Mouse (Mus musculus) kidney, embryonic 16.5 days (tissue): Measurements from ENCODE around the gene Art4. TPM values are rescaled to one million over a fixed set of nuclear protein-coding genes. Genes with fewer than 3 reads are reported as not detected.

Source experiments
- ATAC-seq: fragments of 200-750 bp; cut with Nextera tagmentation; 2 replicates; pipeline ENCODE4 v1.8.0; 2017; ENCODE audit warnings: moderate TSS enrichment; ENCODE audit not compliant: low FRiP score, low TSS enrichment
- H3K27ac ChIP-seq: fragments of 300-500 bp; sonication (generic); 2 replicates; pipeline ENCODE4 v1.5.1; 2014; ENCODE audit warnings: low read length
- H3K27me3 ChIP-seq: fragments of 300-500 bp; sonication (generic); 2 replicates; pipeline ENCODE4 v1.6.1; 2014; ENCODE audit warnings: low read length, control low read depth, mixed read lengths; ENCODE audit not compliant: insufficient read depth
- H3K36me3 ChIP-seq: fragments of 300-500 bp; sonication (generic); 2 replicates; pipeline ENCODE4 v1.6.1; 2014; ENCODE audit warnings: low read length, control low read depth, mixed read lengths; ENCODE audit not compliant: insufficient read depth
- H3K4me1 ChIP-seq: fragments of 300-500 bp; sonication (generic); 2 replicates; pipeline ENCODE4 v1.6.1; 2014; ENCODE audit warnings: low read length, control low read depth, mixed read lengths; ENCODE audit not compliant: insufficient read depth
- H3K4me2 ChIP-seq: fragments of 300-500 bp; sonication (generic); replicated peaks from 2 replicates; pipeline ENCODE4 v1.6.1; 2014; ENCODE audit warnings: low read depth, low read length
- H3K4me3 ChIP-seq: fragments of 300-500 bp; sonication (generic); 2 replicates; pipeline ENCODE4 v1.5.1; 2014; ENCODE audit warnings: mild to moderate bottlenecking, low read length
- H3K9ac ChIP-seq: fragments of 300-500 bp; sonication (generic); replicated peaks from 2 replicates; pipeline ENCODE4 v1.6.1; 2014; ENCODE audit warnings: low read length
- H3K9me3 ChIP-seq: fragments of 300-500 bp; sonication (generic); 2 replicates; pipeline ENCODE4 v1.6.1; 2016; ENCODE audit warnings: low read length, control low read depth
- WGBS: fragments of 180-500 bp; shearing (Covaris S2); extraction: QIAGEN DNeasy Blood & Tissue Kit; methylation state at CpG from one replicate; pipeline ENCODE4 v1.1.7; 2014; 5-methylcytosine and 5-hydroxymethylcytosine counted together
- microRNA-seq: library from miRNA; unstranded; fragments of <30 nt; microRNA quantifications from one replicate; pipeline ENCODE4, GENCODE M21; 2016
- polyA plus RNA-seq: library from polyadenylated mRNA; unstranded; fragments of >200 nt; fragmentation: Nextera tagmentation; extraction: Ambion mirVana; gene quantifications from 2 replicates; pipeline ENCODE4 v1.2.1, GENCODE M21; 2015

Gene Art4
- polyA plus RNA-seq, 1 experiment from 2014 or later = 6.4 TPM

DNA sequence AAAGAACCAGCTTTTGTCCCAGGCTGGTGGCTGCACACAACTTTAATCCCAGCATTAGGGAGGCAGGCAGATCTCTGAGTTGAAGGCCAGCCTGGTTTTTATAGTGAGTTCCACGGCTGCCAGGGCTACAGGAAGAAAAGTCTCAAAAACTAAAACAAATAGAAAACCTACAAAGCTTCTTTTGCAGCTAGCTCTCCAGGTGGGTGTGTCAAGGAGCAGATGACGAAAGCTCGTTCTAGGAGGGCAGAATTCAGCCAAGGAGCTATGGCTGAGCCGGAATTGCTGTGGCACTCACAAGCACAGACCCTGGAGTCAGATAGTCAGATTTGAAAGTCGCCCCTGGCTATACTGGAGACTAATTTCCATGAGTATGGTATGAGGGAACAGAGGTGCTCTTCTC, 50.7 kb downstream of the Art4 start:
- WGBS = 77% methylated on average over 5 of the region's 5 CpGs
- no peaks in the 10 kb centered on the region for H3K9me3 ChIP-seq
- peak overlapping the region; percentile 48; the same call in 1 of the 2 replicates for H3K9ac ChIP-seq
- 0 out of 2 replicates have a peak, but pooled peaks cover 1% of the 10 kb centered on the region for H3K36me3 ChIP-seq
- H3K27ac ChIP-seq = peak overlapping the region; percentile 36; the same call in 1 of the 2 replicates
- no peak overlapping the region; the same call in 1 of the 2 replicates for H3K4me2 ChIP-seq
- no peak overlapping the region for H3K4me3 ChIP-seq
- peaks cover 24% of the 10 kb centered on the region for H3K4me1 ChIP-seq
- ATAC-seq = no peak
- H3K27me3 ChIP-seq = no peaks in the 10 kb centered on the region

DNA sequence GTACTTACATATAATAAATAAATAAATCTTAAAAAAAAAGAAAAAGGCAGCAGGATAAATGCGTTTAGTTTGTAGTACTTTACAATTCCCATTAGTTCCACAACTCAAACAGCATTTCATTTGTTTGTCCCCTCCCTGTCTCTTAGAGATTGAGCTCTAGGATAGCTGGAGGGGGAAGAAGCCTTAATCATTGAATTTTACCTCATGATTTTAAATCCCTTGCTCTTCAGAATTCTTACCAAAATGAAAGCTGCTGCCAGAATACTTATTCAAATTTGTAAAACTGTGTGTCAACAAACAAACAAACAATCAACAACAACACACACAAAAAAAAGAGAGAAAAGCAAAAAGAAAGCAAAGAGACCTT, 52.1 kb downstream of the Art4 start:
- Histone ChIP-seq H3K36me3 (no peaks in the 10 kb centered on the region), H3K9ac (no peak overlapping the region), H3K27me3 (no peaks in the 10 kb centered on the region), H3K4me2 (peak overlapping the region; percentile 90; the same call in 1 of the 2 replicates), H3K9me3 (no peaks in the 10 kb centered on the region), H3K27ac (no peak overlapping the region), H3K4me3 (no peak overlapping the region), H3K4me1 (peaks cover 24% of the 10 kb centered on the region)
- 91% methylated on average over 1 of the region's 1 CpGs for WGBS
- no peak for ATAC-seq

DNA sequence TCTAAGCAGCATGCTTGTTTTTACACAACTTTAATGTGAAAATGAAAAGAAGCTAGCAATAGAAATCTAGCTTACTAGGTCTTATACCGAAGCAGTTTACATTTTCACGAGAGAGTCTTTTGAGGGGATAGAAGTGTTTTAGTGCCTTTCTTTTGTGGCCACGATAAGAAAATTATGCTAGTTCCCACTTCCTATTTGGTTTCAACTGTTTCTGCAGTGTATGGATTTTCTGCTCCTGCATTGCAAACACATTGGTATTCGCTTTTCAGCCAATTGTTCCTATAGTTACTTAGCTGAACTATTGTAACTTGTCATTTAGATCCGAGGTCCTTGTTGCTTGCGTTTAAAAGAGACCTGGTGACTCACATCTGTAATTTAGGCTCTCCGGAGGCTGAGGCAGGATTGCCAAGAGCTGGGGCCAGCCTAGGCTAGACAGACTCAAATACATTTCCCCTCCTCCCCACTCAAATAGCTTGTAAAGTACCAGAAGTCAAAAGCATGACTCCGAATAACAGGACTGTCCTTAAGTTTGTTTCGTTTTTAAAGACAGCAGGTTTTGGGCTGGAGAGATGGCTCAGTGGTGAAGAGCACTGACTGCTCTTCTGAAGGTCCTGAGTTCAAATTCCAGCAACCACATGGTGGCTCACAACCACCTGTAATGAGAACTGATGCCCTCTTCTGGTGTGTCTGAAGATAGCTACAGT, 52.7 kb downstream of the Art4 start:
- Histone ChIP-seq H3K9me3 (no peaks in the 10 kb centered on the region), H3K36me3 (no peaks in the 10 kb centered on the region), H3K4me2 (peak overlapping the region; percentile 90), H3K9ac (peak overlapping the region; percentile 98), H3K4me3 (peak overlapping the region; percentile 81), H3K4me1 (peaks cover 24% of the 10 kb centered on the region), H3K27ac (peak overlapping the region; percentile 100), H3K27me3 (no peaks in the 10 kb centered on the region)
- WGBS = 30% methylated on average over 9 of the region's 9 CpGs
- ATAC-seq = no peak

DNA sequence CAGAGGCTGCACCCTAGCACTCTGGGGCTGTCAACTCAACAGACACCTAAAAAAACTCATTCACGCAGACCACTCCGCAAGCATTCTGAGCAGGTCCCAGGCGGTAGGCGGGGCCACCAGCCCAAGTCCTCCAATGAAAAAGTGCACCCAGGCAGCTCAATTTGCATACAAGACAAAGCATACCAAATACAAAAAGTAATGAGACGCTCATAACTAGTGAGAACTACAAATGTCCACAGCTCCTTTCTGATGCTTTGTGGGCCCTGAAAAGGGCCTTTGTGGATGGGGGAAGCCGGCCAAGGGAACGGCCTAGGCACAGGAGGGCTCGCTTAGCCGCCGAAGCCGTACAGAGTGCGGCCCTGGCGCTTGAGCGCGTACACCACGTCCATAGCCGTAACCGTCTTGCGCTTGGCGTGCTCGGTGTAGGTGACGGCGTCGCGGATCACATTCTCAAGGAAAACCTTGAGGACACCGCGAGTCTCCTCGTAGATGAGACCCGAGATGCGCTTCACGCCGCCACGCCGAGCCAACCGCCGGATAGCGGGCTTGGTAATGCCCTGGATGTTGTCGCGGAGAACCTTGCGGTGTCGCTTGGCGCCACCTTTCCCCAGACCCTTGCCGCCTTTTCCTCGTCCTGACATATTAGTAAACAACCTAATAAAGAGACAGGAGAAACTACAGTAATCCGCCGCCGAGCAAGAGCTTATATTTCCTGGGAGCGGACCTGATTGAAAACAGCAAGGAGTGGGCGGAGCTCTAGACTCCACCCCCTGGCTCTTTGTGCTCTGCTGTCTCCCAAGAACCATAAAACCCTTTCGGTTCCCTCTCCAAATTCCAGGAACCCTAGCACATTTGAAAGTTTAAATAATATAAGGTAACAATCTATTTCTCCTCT, 53.5 kb downstream of the Art4 start, which contains the start of gene Hist4h4:
Gene Hist4h4, minus strand, starts transcription at position 677 of the 895 bp plus-strand sequence.
- no peaks in the 10 kb centered on the region for H3K27me3 ChIP-seq
- H3K9ac ChIP-seq = peak within 1 kb of the TSS; percentile 98
- peak within 1 kb of the TSS; percentile 81 for H3K4me3 ChIP-seq
- peak within 1 kb of the TSS; percentile 100 for H3K27ac ChIP-seq
- peak within 1 kb of the TSS; percentile 90 for H3K4me2 ChIP-seq
- WGBS = under 1% methylated on average over 50 of the region's 50 CpGs
- no peaks in the 10 kb centered on the region for H3K36me3 ChIP-seq
- no peaks in the 10 kb centered on the region for H3K9me3 ChIP-seq
- H3K4me1 ChIP-seq = peaks cover 16% of the 10 kb centered on the region
- peak; percentile 75 for ATAC-seq

DNA sequence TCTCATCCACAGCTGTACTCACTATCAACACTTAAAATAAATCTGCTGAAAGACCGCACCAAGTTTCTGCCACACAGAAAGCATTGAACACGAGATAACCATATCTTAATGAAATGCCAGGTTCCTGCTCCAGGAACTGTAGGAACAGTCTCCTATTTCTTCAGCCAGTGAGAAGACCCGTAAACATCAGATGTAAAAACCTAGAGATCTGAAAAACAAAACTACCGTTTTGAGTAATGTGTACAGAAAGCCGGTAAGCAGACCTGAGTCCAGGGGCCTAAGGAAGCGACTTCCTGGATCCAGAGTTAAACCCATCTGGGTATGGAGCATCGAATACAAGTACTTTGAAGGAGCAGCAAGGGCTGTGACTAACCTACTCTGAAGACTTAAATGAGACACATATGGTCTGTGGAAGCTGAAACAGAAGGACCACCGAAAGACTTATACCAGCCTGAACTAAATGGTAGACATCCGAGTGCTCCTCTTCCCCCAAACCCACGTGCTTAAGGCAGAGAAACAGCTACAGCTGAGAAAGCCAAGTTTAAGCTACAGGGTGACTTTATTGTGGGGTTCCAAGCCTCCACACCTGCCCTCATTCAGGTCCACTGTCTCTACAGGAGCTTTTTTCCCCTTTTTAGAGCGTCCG, 54.3 kb downstream of the Art4 start:
- H3K36me3 ChIP-seq = no peaks in the 10 kb centered on the region
- H3K4me3 ChIP-seq = peak overlapping the region; percentile 81
- H3K27me3 ChIP-seq = no peaks in the 10 kb centered on the region
- WGBS = 19% methylated on average over 12 of the region's 12 CpGs
- peak overlapping the region; percentile 100 for H3K27ac ChIP-seq
- no peaks in the 10 kb centered on the region for H3K9me3 ChIP-seq
- ATAC-seq = peak; percentile 0; the same call in 1 of the 2 replicates
- peak overlapping the region; percentile 98 for H3K9ac ChIP-seq
- peaks cover 13% of the 10 kb centered on the region for H3K4me1 ChIP-seq
- peak overlapping the region; percentile 90 for H3K4me2 ChIP-seq

DNA sequence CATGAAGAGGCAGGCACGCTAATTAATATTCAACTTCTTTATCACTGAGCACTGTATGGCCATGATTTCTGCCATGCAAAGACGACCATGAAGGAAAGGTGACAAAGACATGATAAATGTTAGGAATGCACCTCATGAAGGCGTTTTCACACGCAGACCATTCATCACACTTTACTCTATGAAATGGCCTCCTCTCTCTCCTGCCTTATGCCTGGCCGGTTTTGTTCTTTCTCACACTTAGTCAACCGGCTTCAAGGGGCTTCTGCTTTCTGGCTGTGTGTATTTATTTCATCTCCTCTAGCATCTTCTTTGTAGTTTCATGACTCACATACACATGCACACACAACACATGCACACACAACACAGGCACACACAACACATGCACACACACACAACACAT, 56.3 kb downstream of the Art4 start:
- Histone ChIP-seq H3K36me3 (no peaks in the 10 kb centered on the region), H3K9ac (no peak overlapping the region), H3K4me3 (no peak overlapping the region), H3K4me2 (no peak overlapping the region), H3K9me3 (no peaks in the 10 kb centered on the region), H3K4me1 (peaks cover 13% of the 10 kb centered on the region), H3K27me3 (no peaks in the 10 kb centered on the region), H3K27ac (no peak overlapping the region)
- no peak for ATAC-seq
- WGBS = 76% methylated on average over 6 of the region's 6 CpGs

DNA sequence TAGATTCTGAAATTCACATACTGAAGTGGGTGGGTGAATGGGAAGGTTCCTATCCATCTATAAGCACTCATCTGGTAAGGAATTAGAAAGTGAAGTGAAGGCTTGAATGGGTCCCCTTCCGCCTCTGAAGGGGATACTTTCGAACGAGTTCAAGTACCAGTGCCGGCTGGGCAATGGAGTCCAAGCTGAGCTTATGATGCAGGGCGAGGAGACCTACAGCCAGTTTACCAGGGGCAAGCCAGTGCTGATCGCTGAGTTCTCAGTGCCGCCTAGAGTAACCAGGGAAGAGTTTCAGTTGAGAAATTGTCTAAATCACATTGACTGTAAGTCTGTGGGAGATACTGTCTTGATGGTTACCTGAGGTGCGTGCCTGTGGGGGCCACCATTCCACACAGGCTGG, 56.8 kb downstream of the Art4 start:
- Histone ChIP-seq H3K9ac (no peak overlapping the region), H3K4me3 (no peak overlapping the region), H3K9me3 (no peaks in the 10 kb centered on the region), H3K36me3 (no peaks in the 10 kb centered on the region), H3K4me2 (no peak overlapping the region), H3K27me3 (no peaks in the 10 kb centered on the region), H3K27ac (no peak overlapping the region), H3K4me1 (peaks cover 13% of the 10 kb centered on the region)
- ATAC-seq = no peak
- WGBS = 89% methylated on average over 8 of the region's 8 CpGs

Small RNA genes lying within 50 kb of the gene (microRNA-seq; reads per million reads assigned to microRNA genes)
- gene Gm44364 = not detected

Other genes with a start within 250 kb of the Art4 start
- gene Plbd1, start 195.8 kb downstream of the Art4 start, polyA plus RNA-seq = 5.3 and 5.7 TPM in 2 replicates
- 0.06 and 0.11 TPM in 2 replicates for gene Gucy2c, start 76.0 kb downstream of the Art4 start, polyA plus RNA-seq
- 0.55 and 0.81 TPM in 2 replicates for gene Hist4h4, start 53.3 kb downstream of the Art4 start, polyA plus RNA-seq
- gene H2afj, start 49.5 kb downstream of the Art4 start, polyA plus RNA-seq = 104 and 115 TPM in 2 replicates
- gene BC049715, start 30.1 kb downstream of the Art4 start, polyA plus RNA-seq = 1.6 and 1.9 TPM in 2 replicates
- 110 and 122 TPM in 2 replicates for gene Wbp11, start 29.5 kb downstream of the Art4 start, polyA plus RNA-seq
- 2.4 and 2.5 TPM in 2 replicates for gene Smco3, start 22.3 kb downstream of the Art4 start, polyA plus RNA-seq
- gene Mgp, start 18.1 kb upstream of the Art4 start, polyA plus RNA-seq = 226 and 274 TPM in 2 replicates
- gene Erp27, start 64.4 kb upstream of the Art4 start, polyA plus RNA-seq = 0.22 and 0.23 TPM in 2 replicates
- gene Pde6h, start 66.1 kb upstream of the Art4 start, polyA plus RNA-seq = 0.49 and 0.55 TPM in 2 replicates
- gene Arhgdib, start 84.2 kb upstream of the Art4 start, polyA plus RNA-seq = 67.6 and 69.5 TPM in 2 replicates